Mouse (Mus musculus): ENCODE data around the gene Mfsd2b.

DNA sequence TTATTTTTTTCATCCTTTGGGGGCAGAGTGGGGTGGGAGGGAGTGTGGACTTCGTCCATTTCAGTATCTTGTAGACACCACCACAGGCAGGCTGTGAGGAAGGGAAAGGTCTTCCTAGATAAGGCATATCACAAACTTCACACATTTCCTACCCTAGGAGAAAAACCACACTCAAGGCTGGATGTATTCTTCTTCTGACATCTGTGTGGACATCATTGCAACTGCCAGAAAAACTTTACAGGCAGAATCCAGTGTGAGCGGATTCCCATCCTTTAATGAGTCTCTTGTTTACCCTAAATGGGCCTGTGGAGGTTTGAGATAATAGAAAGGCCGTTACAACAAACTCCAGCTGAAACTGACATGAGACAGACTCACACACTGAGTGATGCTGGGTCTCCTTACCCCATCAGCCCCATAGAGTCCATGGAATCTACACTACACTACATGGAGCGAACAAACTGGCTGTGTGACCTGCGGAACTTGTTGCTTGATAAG lies 1.1 kb downstream of the Mfsd2b start:
- TF ChIP-seq POLR2A (IDR thresholded peaks at IDR 0.05; ENCODE audit: insufficient read depth, low read depth, low read length), result no peak
- TF ChIP-seq CTCF (IDR thresholded peaks at IDR 0.05; ENCODE audit: insufficient read depth, low read depth, low read length), result no peak
